Mouse (Mus musculus) left cerebral cortex, adult 18-20 months (tissue): ENCODE data around the gene Pfn1. TPM values are rescaled to one million over a fixed set of nuclear protein-coding genes. Genes with fewer than 3 reads are reported as not detected.
A peak's percentile ranks its signal among the peaks of the same experiment; 100 is the strongest.

ENCODE experiments used
- DNase-seq, 2 experiments: peaks; one replicate each; pipeline ENCODE4 v3.0.0; 2021 to 2022; ENCODE audit warnings: low spot score in 2 of 2, mixed read lengths in 1 of 2
- total RNA-seq, 2 experiments: library from RNA; stranded (reverse); gene quantifications; 2 replicates each; pipeline ENCODE4 v1.2.3; 2021

Gene Pfn1
- total RNA-seq, 2 experiments from 2014 or later: 224 to 231 TPM

- no peak for DNase-seq
Observed at GRCm38 (mm10) chr11:70638714-70639278, 15.6 kb downstream of the Pfn1 start, which contains the start of gene Gp1ba. Gp1ba (plus strand) TSS chr11:70639122.

GRCm38 (mm10) chr11:70638293-70638692, 16.2 kb downstream of the Pfn1 start:
- no peak for DNase-seq

GRCm38 (mm10) chr11:70637764-70638163, 16.7 kb downstream of the Pfn1 start:
- no peak for DNase-seq

GRCm38 (mm10) chr11:70635601-70636000, 18.8 kb downstream of the Pfn1 start:
- DNase-seq: no peak

GRCm38 (mm10) chr11:70630129-70630528, 24.3 kb downstream of the Pfn1 start:
- no peak for DNase-seq

- no peak for DNase-seq
Observed at GRCm38 (mm10) chr11:70629557-70629956, 24.9 kb downstream of the Pfn1 start.

- no peak for DNase-seq
Observed at GRCm38 (mm10) chr11:70628431-70628830, 26.0 kb downstream of the Pfn1 start.

GRCm38 (mm10) chr11:70626877-70627276, 27.6 kb downstream of the Pfn1 start:
- no peak for DNase-seq

GRCm38 (mm10) chr11:70625473-70625872, 29.0 kb downstream of the Pfn1 start:
- DNase-seq: no peak

- no peak for DNase-seq
Observed at GRCm38 (mm10) chr11:70623053-70623742, 31.2 kb downstream of the Pfn1 start.

- DNase-seq: no peak
Observed at GRCm38 (mm10) chr11:70621972-70622814, 32.3 kb downstream of the Pfn1 start.

GRCm38 (mm10) chr11:70619101-70619500, 35.3 kb downstream of the Pfn1 start, which contains the start of gene Chrne:
Chrne (minus strand) TSS chr11:70619216.
- DNase-seq: no peak

- no peak for DNase-seq
Observed at GRCm38 (mm10) chr11:70615516-70616093, 38.8 kb downstream of the Pfn1 start, which contains the start of gene 4930544D05Rik. 4930544D05Rik (plus strand) TSS chr11:70615848.

- no peak for DNase-seq
Observed at GRCm38 (mm10) chr11:70615074-70615473, 39.4 kb downstream of the Pfn1 start.

- no peak for DNase-seq
Observed at GRCm38 (mm10) chr11:70612505-70612904, 41.9 kb downstream of the Pfn1 start.

- DNase-seq: no peak
Observed at GRCm38 (mm10) chr11:70610752-70611151, 43.7 kb downstream of the Pfn1 start.

GRCm38 (mm10) chr11:70608381-70609066, 45.9 kb downstream of the Pfn1 start:
- DNase-seq: no peak

GRCm38 (mm10) chr11:70607611-70608010, 46.8 kb downstream of the Pfn1 start:
- DNase-seq: no peak

GRCm38 (mm10) chr11:70606717-70607116, 47.7 kb downstream of the Pfn1 start:
- no peak for DNase-seq

- DNase-seq: peak; percentile 70 to 74
Observed at GRCm38 (mm10) chr11:70605024-70605566, 49.3 kb downstream of the Pfn1 start.
